In genomic region chr12:36509954-36510642, GRCm38 (mm10) we compare ENCODE assay signal across 11 mouse cellular contexts.
DNase-seq lines count a peak whose midpoint lies in the region; ATAC-seq and TF ChIP-seq lines count a peak whose summit lies in the region.
"Had no signal": no experiment of that assay in that cellular context is flagged by ENCODE, and none has a peak within 500 bp of the region (broad histone marks: within the 10 kb centered on the region; RNA-seq: fewer than 3 reads in every experiment).

No protein-coding gene starts in this region.

- H3K36me3 ChIP-seq in forebrain, postnatal 0 days (ENCODE audit: insufficient read depth): no peaks in the 10 kb centered on the region
- H3K36me3 ChIP-seq in forebrain, embryonic 14.5 days (ENCODE audit: control insufficient read depth, insufficient read depth, low read length): no peaks in the 10 kb centered on the region
- H3K36me3 ChIP-seq: heart, embryonic 13.5 days had no signal

- no peak for TF ChIP-seq CTCF in forebrain, postnatal 0 days (IDR thresholded peaks at IDR 0.05; ENCODE audit: low read depth)
- TF ChIP-seq CTCF in gastrocnemius, adult 2 months (IDR thresholded peaks at IDR 0.05): no peak

- no peak overlapping the region for H3K27ac ChIP-seq in forebrain, postnatal 0 days (ENCODE audit: low read depth, low read length)
- no peak overlapping the region for H3K27ac ChIP-seq in forebrain, embryonic 14.5 days (ENCODE audit: low read depth, low read length)
- no peak overlapping the region for H3K27ac ChIP-seq in gastrocnemius, adult 2 months
- H3K27ac ChIP-seq: heart, embryonic 13.5 days had no signal

- H3K9ac ChIP-seq in forebrain, postnatal 0 days: no peak overlapping the region
- no peak overlapping the region for H3K9ac ChIP-seq in forebrain, embryonic 14.5 days (ENCODE audit: low read length)
- H3K9ac ChIP-seq: heart, embryonic 13.5 days had no signal

- no peak overlapping the region for H3K4me2 ChIP-seq in forebrain, postnatal 0 days (ENCODE audit: low read depth)
- H3K4me2 ChIP-seq in forebrain, embryonic 14.5 days (ENCODE audit: low read length): no peak overlapping the region
- H3K4me2 ChIP-seq: heart, embryonic 13.5 days had no signal

- no peaks in the 10 kb centered on the region for H3K27me3 ChIP-seq in forebrain, postnatal 0 days (ENCODE audit: insufficient read depth, low read length)
- H3K27me3 ChIP-seq in forebrain, embryonic 14.5 days (replicated peaks; ENCODE audit: control insufficient read depth, insufficient read depth, low read length): no peaks in the 10 kb centered on the region
- H3K27me3 ChIP-seq: heart, embryonic 13.5 days had no signal

- H3K9me3 ChIP-seq in forebrain, postnatal 0 days (ENCODE audit: low read length): no peaks in the 10 kb centered on the region
- H3K9me3 ChIP-seq in forebrain, embryonic 14.5 days (replicated peaks; ENCODE audit: control insufficient read depth, low read length): no peaks in the 10 kb centered on the region
- H3K9me3 ChIP-seq: heart, embryonic 13.5 days had no signal

- intact Hi-C loops in gastrocnemius, adult 2 months (cut with DNase I): no loop called here

- no peak for DNase-seq in forebrain, postnatal 0 days
- DNase-seq in forebrain, embryonic 14.5 days (ENCODE audit: low spot score): no peak
- DNase-seq in brain, adult 2 months (ENCODE audit: low read depth, low spot score): peak; percentile 55
- DNase-seq in kidney, postnatal 4 days: peak; percentile 14 to 46
- no peak for DNase-seq in gastrocnemius, adult 2 months
- no peak for DNase-seq in heart, postnatal 4 days
- no peak for DNase-seq in cerebellum, adult 9-10 months
- DNase-seq: cerebellum, postnatal 36 days had no signal

- H3K4me1 ChIP-seq in forebrain, postnatal 0 days (ENCODE audit: insufficient read depth): no peaks in the 10 kb centered on the region
- H3K4me1 ChIP-seq in forebrain, embryonic 14.5 days (ENCODE audit: control insufficient read depth, insufficient read depth, low read length): no peaks in the 10 kb centered on the region
- H3K4me1 ChIP-seq: heart, embryonic 13.5 days had no signal

- 68% methylated on average over 10 of the region's 10 CpGs for WGBS in forebrain, postnatal 0 days
- 81% methylated on average over 10 of the region's 10 CpGs for WGBS in forebrain, embryonic 14.5 days

- H3K4me3 ChIP-seq in forebrain, postnatal 0 days (ENCODE audit: low read depth, low read length): no peak overlapping the region
- no peak overlapping the region for H3K4me3 ChIP-seq in forebrain, embryonic 14.5 days (ENCODE audit: low read depth, low read length)
- no peak overlapping the region for H3K4me3 ChIP-seq in gastrocnemius, adult 2 months
- H3K4me3 ChIP-seq: heart, embryonic 13.5 days had no signal

- ATAC-seq in forebrain, postnatal 0 days: peak; percentile 47
- ATAC-seq in forebrain, embryonic 14.5 days: no peak
- peak; percentile 28 for ATAC-seq in inflammation-experienced regulatory T-cells, adult 6 months
- ATAC-seq: hindbrain, embryonic 16.5 days had no signal

Comparison
In these comparisons a context has a peak if more than half of its experiments do, and no peak if none do; other contexts are left out.
1. DNase-seq: peak in brain, adult 2 months (single experiment) and kidney, postnatal 4 days (2 of 2); none in forebrain, postnatal 0 days (single experiment), forebrain, embryonic 14.5 days (single experiment), gastrocnemius, adult 2 months (single experiment), heart, postnatal 4 days (single experiment) and cerebellum, adult 9-10 months (single experiment).